In the genomic region with DNA sequence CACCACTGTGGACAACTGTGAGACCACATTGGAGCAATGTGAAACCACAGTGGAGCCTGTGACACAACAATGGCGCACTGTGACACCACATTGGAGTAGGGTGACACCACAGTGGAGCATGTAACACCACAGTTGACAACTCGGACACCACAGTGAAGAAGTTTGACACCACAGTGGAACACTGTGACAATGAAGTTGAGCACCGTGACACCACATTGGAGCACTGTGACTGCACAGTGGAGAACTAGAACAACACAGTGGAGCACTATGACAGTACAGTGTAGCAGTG, we compare ENCODE assay signal across 10 mouse cellular contexts.
DNase-seq lines count a peak whose midpoint lies in the region; ATAC-seq and TF ChIP-seq lines count a peak whose summit lies in the region.
"Had no signal": no experiment of that assay in that cellular context is flagged by ENCODE, and none has a peak within 500 bp of the region (broad histone marks: within the 10 kb centered on the region; RNA-seq: fewer than 3 reads in every experiment).

No protein-coding gene starts in this region.

- no peak overlapping the region for H3K4me3 ChIP-seq in heart, embryonic 10.5 days
- no peak overlapping the region for H3K4me3 ChIP-seq in heart, embryonic 11.5 days (ENCODE audit: low read depth, low read length)
- no peak overlapping the region for H3K4me3 ChIP-seq in liver, postnatal 0 days (ENCODE audit: low read depth, low read length)
- H3K4me3 ChIP-seq: embryonic facial prominence, embryonic 12.5 days had no signal

- no peak for TF ChIP-seq CTCF in liver, postnatal 0 days (IDR thresholded peaks at IDR 0.05; ENCODE audit: low read depth)

- TF ChIP-seq EP300 in liver, postnatal 0 days (IDR thresholded peaks at IDR 0.05; ENCODE audit: low read depth): no peak

- no peaks in the 10 kb centered on the region for H3K36me3 ChIP-seq in heart, embryonic 10.5 days
- H3K36me3 ChIP-seq in heart, embryonic 11.5 days (ENCODE audit: control insufficient read depth, insufficient read depth, low read length): peaks cover 6% of the 10 kb centered on the region; the same call in 1 of the 2 replicates
- H3K36me3 ChIP-seq in liver, postnatal 0 days (replicated peaks; ENCODE audit: insufficient read depth, low read length): no peaks in the 10 kb centered on the region
- H3K36me3 ChIP-seq: embryonic facial prominence, embryonic 12.5 days had no signal

- no peak overlapping the region for H3K27ac ChIP-seq in heart, embryonic 10.5 days
- no peak overlapping the region for H3K27ac ChIP-seq in heart, embryonic 11.5 days (ENCODE audit: low read depth, low read length)
- H3K27ac ChIP-seq in liver, postnatal 0 days (ENCODE audit: low read depth): no peak overlapping the region
- H3K27ac ChIP-seq: embryonic facial prominence, embryonic 12.5 days had no signal

- H3K4me2 ChIP-seq in heart, embryonic 11.5 days: no peak overlapping the region
- H3K4me2 ChIP-seq in liver, postnatal 0 days (ENCODE audit: low read depth, low read length): no peak overlapping the region
- H3K4me2 ChIP-seq: embryonic facial prominence, embryonic 12.5 days had no signal

- no peaks in the 10 kb centered on the region for H3K4me1 ChIP-seq in heart, embryonic 10.5 days
- H3K4me1 ChIP-seq in heart, embryonic 11.5 days (ENCODE audit: control insufficient read depth, insufficient read depth, low read length): no peaks in the 10 kb centered on the region
- no peaks in the 10 kb centered on the region for H3K4me1 ChIP-seq in liver, postnatal 0 days (ENCODE audit: insufficient read depth)
- H3K4me1 ChIP-seq: embryonic facial prominence, embryonic 12.5 days had no signal

- ATAC-seq in heart, embryonic 11.5 days (replicated peaks; ENCODE audit: insufficient number of reproducible peaks, low FRiP score, low TSS enrichment): no peak
- ATAC-seq in liver, postnatal 0 days: no peak

- DNase-seq in heart, embryonic 10.5 days (ENCODE audit: low spot score): peak; percentile 73
- DNase-seq in liver: peak; percentile 2
- DNase-seq in liver, postnatal 0 days: no peak
- peak; percentile 0 for DNase-seq in ovary, adult 18-20 months (ENCODE audit: low spot score)
- DNase-seq in ovary, postnatal 14 days (ENCODE audit: low spot score): no peak
- DNase-seq in natural killer cell, adult 2 months (ENCODE audit: low spot score in 2 of 2): no peak
- DNase-seq: right cerebral cortex, adult 18-20 months; thymus, postnatal 36 days had no signal

- no peaks in the 10 kb centered on the region for H3K27me3 ChIP-seq in heart, embryonic 10.5 days (ENCODE audit: insufficient read depth, poor library complexity, severe bottlenecking)
- no peaks in the 10 kb centered on the region for H3K27me3 ChIP-seq in heart, embryonic 11.5 days (ENCODE audit: control insufficient read depth, insufficient read depth, low read length)
- H3K27me3 ChIP-seq in liver, postnatal 0 days (ENCODE audit: insufficient read depth, low read length): no peaks in the 10 kb centered on the region
- H3K27me3 ChIP-seq: embryonic facial prominence, embryonic 12.5 days had no signal

- H3K9ac ChIP-seq in heart, embryonic 11.5 days (ENCODE audit: low read depth, low read length): no peak overlapping the region
- H3K9ac ChIP-seq in liver, postnatal 0 days (replicated peaks): no peak overlapping the region
- H3K9ac ChIP-seq: embryonic facial prominence, embryonic 12.5 days had no signal

- WGBS in heart, embryonic 10.5 days: 74% methylated on average over 3 of the region's 3 CpGs
- WGBS in heart, embryonic 11.5 days (ENCODE audit: insufficient replicate concordance): 70% methylated on average over 3 of the region's 3 CpGs
- 71% methylated on average over 3 of the region's 3 CpGs for WGBS in liver, postnatal 0 days (ENCODE audit: insufficient replicate concordance)

- H3K9me3 ChIP-seq in heart, embryonic 10.5 days: peaks cover 60% of the 10 kb centered on the region
- H3K9me3 ChIP-seq in heart, embryonic 11.5 days (replicated peaks; ENCODE audit: control insufficient read depth, low read length): peaks cover 60% of the 10 kb centered on the region
- H3K9me3 ChIP-seq in liver, postnatal 0 days (ENCODE audit: low read length): peaks cover 21% of the 10 kb centered on the region

Comparison
In these comparisons a context has a peak if more than half of its experiments do, and no peak if none do; other contexts are left out.
1. DNase-seq: peak in heart, embryonic 10.5 days (single experiment), liver (single experiment) and ovary, adult 18-20 months (single experiment); none in liver, postnatal 0 days (single experiment), ovary, postnatal 14 days (single experiment) and natural killer cell, adult 2 months (0 of 2).